Mouse (Mus musculus) hindbrain, embryonic 15.5 days (tissue): ENCODE data around the gene Poc1b. TPM values are rescaled to one million over a fixed set of nuclear protein-coding genes. Genes with fewer than 3 reads are reported as not detected.

ENCODE experiments used
- ATAC-seq: fragments of 200-750 bp; cut with Nextera tagmentation; 2 replicates; pipeline ENCODE4 v1.8.0; 2017; ENCODE audit warnings: low read depth, moderate number of reproducible peaks, moderate TSS enrichment; ENCODE audit not compliant: low FRiP score
- H3K27ac ChIP-seq: fragments of 300-500 bp; sonication (generic); replicated peaks from 2 replicates; pipeline ENCODE4 v1.5.1; 2015; ENCODE audit warnings: mild to moderate bottlenecking, inconsistent platforms
- H3K27me3 ChIP-seq: fragments of 300-500 bp; sonication (generic); 2 replicates; pipeline ENCODE4 v1.6.1; 2015; ENCODE audit warnings: control low read depth, inconsistent platforms
- H3K36me3 ChIP-seq: fragments of 300-500 bp; sonication (generic); 2 replicates; pipeline ENCODE4 v1.6.1; 2015; ENCODE audit warnings: control low read depth, inconsistent platforms
- H3K4me1 ChIP-seq: fragments of 300-500 bp; sonication (generic); replicated peaks from 2 replicates; pipeline ENCODE4 v1.6.1; 2015; ENCODE audit warnings: control low read depth, inconsistent platforms
- H3K4me2 ChIP-seq: fragments of 300-500 bp; sonication (generic); 2 replicates; pipeline ENCODE4 v1.6.1; 2015; ENCODE audit warnings: moderate library complexity, mild to moderate bottlenecking, inconsistent platforms
- H3K4me3 ChIP-seq: fragments of 300-500 bp; sonication (generic); 2 replicates; pipeline ENCODE4 v1.5.1; 2015; ENCODE audit warnings: mild to moderate bottlenecking, inconsistent platforms
- H3K9ac ChIP-seq: fragments of 300-500 bp; sonication (generic); 2 replicates; pipeline ENCODE4 v1.6.1; 2015; ENCODE audit warnings: inconsistent platforms
- H3K9me3 ChIP-seq: fragments of 300-500 bp; sonication (generic); 2 replicates; pipeline ENCODE4 v1.6.1; 2016; ENCODE audit warnings: control low read depth, inconsistent platforms
- WGBS: fragments of 180-500 bp; shearing (Covaris S2); methylation state at CpG from one replicate; pipeline ENCODE4 v1.1.7; 2015; 5-methylcytosine and 5-hydroxymethylcytosine counted together
- polyA plus RNA-seq: library from polyadenylated mRNA; unstranded; fragments of >200 nt; fragmentation: Nextera tagmentation; extraction: Ambion mirVana; gene quantifications from 2 replicates; pipeline ENCODE4 v1.2.1, GENCODE M21; 2015

Gene Poc1b
- polyA plus RNA-seq, 1 experiment from 2014 or later, result 15.4 TPM

DNA sequence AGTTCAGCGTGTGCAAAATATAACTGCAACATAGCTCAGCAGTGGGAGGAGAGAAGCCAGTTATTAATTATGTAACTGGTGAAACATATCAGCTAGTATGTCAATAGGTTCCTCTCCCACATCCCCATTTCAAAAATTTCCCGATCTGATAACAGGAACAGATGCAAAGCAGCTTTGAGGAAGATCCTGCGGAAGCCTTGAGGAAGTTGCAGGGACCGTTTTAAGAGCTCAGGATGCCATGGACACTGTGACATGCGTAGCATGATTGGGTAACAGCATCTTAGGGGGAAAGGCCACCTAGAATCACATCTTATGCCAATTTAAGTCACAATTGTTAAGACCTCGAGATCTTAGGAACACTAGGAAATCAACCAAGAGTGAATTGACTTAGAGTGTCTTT lies 16.9 kb upstream of the Poc1b start:
- ATAC-seq, result no peak
- no peak overlapping the region for H3K27ac ChIP-seq
- no peak overlapping the region for H3K4me3 ChIP-seq
- H3K4me2 ChIP-seq, result no peak overlapping the region
- 82% methylated on average over 6 of the region's 6 CpGs for WGBS
- no peaks in the 10 kb centered on the region for H3K27me3 ChIP-seq
- no peak overlapping the region for H3K9ac ChIP-seq
- H3K9me3 ChIP-seq, result no peaks in the 10 kb centered on the region
- peaks cover 3% of the 10 kb centered on the region; the same call in 1 of the 2 replicates for H3K4me1 ChIP-seq
- no peaks in the 10 kb centered on the region for H3K36me3 ChIP-seq

DNA sequence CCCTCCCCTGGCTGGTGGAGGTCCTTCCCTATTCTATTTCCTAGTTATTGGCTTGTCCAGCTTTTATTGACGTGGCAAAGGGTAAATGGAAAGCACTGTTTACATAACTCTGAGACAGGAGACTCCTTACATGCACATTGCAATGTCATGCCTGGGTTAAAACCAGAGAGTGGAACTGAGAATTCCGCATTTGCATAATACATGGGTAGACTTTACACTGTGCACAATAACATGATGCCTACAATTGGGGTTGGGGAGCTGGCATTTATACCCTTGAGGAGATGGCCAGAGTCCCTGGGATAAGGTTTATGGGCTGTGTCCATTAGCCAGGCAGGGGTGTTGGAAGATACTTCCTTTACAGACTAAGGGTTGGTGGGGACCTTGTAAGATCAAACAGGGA lies 13.5 kb upstream of the Poc1b start:
- WGBS, result 88% methylated on average over 2 of the region's 2 CpGs
- Histone ChIP-seq H3K4me2 (no peak overlapping the region), H3K27me3 (no peaks in the 10 kb centered on the region), H3K27ac (no peak overlapping the region), H3K4me1 (no peaks in the 10 kb centered on the region), H3K9me3 (no peaks in the 10 kb centered on the region), H3K36me3 (no peaks in the 10 kb centered on the region), H3K4me3 (no peak overlapping the region), H3K9ac (no peak overlapping the region)
- ATAC-seq, result no peak

DNA sequence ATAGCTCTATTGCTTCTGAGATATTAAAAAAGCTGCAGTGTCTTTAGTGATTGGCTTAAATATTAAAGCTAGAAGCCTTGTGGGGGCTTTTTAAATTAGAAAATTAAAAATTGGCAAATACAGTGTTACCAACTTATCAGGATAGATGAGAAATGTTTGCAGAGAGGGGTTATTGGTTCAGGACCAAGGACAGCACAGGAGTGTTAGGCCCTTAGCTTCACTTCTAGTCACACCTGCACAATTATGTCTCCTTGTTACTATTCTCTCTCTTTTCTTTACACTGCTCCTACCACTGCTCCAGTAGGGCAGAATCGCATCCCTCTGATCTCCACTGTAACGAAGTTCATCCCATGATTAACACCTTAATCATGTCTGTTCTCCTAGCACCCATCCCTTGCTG lies 11.7 kb upstream of the Poc1b start:
- no peak overlapping the region for H3K4me2 ChIP-seq
- H3K27me3 ChIP-seq, result no peaks in the 10 kb centered on the region
- no peak overlapping the region for H3K27ac ChIP-seq
- H3K4me3 ChIP-seq, result no peak overlapping the region
- H3K9me3 ChIP-seq, result no peaks in the 10 kb centered on the region
- no peaks in the 10 kb centered on the region for H3K36me3 ChIP-seq
- 94% methylated on average over 2 of the region's 2 CpGs for WGBS
- no peak overlapping the region for H3K9ac ChIP-seq
- H3K4me1 ChIP-seq, result no peaks in the 10 kb centered on the region
- no peak for ATAC-seq

DNA sequence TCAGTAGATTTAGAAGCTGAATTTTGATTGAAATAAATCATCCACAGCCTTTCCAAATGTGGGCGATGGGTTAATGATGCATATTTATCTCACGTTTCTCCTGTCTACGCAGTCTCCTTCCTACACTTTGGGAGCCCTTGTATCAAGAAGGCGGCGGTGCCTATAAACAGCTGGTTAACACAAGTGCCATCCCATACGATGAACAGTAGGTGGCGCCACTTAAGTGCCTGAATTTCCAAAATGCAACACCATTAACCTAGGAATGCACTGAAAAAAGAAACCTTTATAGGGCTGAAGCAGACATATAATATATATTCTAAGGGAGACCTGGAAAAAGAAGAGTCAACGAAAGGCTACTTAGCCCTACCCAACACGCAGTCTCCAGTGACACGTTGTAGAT lies 9.5 kb upstream of the Poc1b start:
- WGBS, result 76% methylated on average over 10 of the region's 10 CpGs
- ATAC-seq, result no peak

DNA sequence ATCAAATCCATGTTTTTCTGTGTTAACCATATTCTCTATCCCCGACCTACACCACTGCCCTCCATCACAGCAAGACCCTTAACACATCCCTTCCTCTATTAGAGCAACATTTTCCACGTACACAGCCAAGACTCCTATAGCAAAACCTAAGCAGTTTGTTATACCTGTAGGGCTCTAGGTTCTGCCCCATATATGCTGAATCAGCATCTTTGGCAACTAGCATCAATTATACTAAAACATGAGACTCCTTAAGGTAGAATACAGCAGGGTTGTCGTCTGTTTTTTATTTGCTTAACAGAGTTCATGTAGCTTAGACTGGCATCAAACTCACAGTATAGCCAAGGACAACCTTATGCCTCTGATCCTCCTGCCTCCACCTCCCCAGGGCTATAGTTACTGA lies 1.3 kb upstream of the Poc1b start:
- peak overlapping the region; percentile 89; the same call in 1 of the 2 replicates for H3K4me2 ChIP-seq
- peaks cover 9% of the 10 kb centered on the region; the same call in 1 of the 2 replicates for H3K36me3 ChIP-seq
- no peak overlapping the region for H3K9ac ChIP-seq
- no peaks in the 10 kb centered on the region for H3K9me3 ChIP-seq
- ATAC-seq, result no peak
- peaks cover 30% of the 10 kb centered on the region for H3K4me1 ChIP-seq
- H3K27me3 ChIP-seq, result no peaks in the 10 kb centered on the region
- no peak overlapping the region for H3K27ac ChIP-seq
- H3K4me3 ChIP-seq, result no peak overlapping the region
- 85% methylated on average over 3 of the region's 3 CpGs for WGBS

More for the DNA sequence above, 9.5 kb upstream of the Poc1b start:
- no peaks in the 10 kb centered on the region for H3K4me1 ChIP-seq
- H3K4me3 ChIP-seq, result no peak overlapping the region
- H3K27ac ChIP-seq, result no peak overlapping the region
- H3K4me2 ChIP-seq, result no peak overlapping the region
- no peaks in the 10 kb centered on the region for H3K36me3 ChIP-seq
- H3K9ac ChIP-seq, result no peak overlapping the region
- H3K9me3 ChIP-seq, result no peaks in the 10 kb centered on the region
- no peaks in the 10 kb centered on the region for H3K27me3 ChIP-seq

DNA sequence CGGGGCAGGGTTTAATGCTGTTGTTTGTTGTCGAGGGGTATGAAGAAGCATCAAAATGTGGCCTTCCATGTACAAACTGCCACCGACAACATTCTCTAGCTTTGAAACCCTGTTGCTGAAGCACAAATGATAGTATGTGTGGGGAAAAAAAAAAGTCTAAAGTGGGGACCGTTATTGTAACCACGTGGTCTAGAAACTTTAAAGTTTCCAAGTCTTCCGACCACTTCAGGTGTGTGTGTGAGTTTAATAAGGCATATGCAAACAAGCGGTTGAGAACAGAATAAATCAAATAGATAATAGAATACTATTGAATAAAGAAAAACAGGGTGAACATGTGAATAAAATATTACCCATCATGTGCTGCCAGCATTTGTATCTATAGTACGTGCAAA lies 529 bp upstream of the Poc1b start:
- peak; percentile 2; the same call in 1 of the 2 replicates for ATAC-seq
- Histone ChIP-seq H3K27me3 (no peaks in the 10 kb centered on the region), H3K27ac (peak overlapping the region; percentile 89), H3K36me3 (peaks cover 9% of the 10 kb centered on the region; the same call in 1 of the 2 replicates), H3K4me1 (peaks cover 37% of the 10 kb centered on the region), H3K4me2 (peak overlapping the region; percentile 89), H3K9me3 (no peaks in the 10 kb centered on the region), H3K9ac (peak overlapping the region; percentile 63), H3K4me3 (peak overlapping the region; percentile 64)
- WGBS, result 31% methylated on average over 8 of the region's 8 CpGs

DNA sequence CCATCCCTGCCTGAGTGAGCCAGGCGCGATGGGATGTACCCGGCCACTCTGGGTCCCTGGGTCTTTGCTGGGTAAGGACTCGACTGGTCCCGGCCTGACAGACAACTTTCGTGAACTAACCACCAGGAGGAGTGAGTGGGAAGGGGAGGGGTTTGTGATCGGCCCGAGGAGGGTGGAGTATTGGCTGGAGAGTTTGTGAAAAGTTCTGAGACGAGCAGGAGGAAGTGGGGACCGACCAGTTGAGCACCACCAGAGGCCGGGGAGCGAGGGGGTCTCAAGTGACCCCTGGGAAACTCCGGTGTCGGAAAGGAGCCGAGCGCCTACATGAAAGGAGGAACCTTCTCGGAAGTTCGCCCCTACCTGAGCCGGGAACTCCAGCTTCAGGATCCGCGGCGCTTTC lies 1.1 kb downstream of the Poc1b start, which contains the start of gene Galnt4:
Galnt4 (plus strand) TSS at position 196 of the 400 bp plus-strand sequence.
- peaks cover 9% of the 10 kb centered on the region; the same call in 1 of the 2 replicates for H3K36me3 ChIP-seq
- peak within 1 kb of the TSS; percentile 64 for H3K4me3 ChIP-seq
- peaks cover 49% of the 10 kb centered on the region for H3K4me1 ChIP-seq
- peak; percentile 72 for ATAC-seq
- no peaks in the 10 kb centered on the region for H3K9me3 ChIP-seq
- H3K27me3 ChIP-seq, result no peaks in the 10 kb centered on the region
- H3K9ac ChIP-seq, result peak within 1 kb of the TSS; percentile 63
- H3K4me2 ChIP-seq, result peak within 1 kb of the TSS; percentile 89
- H3K27ac ChIP-seq, result peak within 1 kb of the TSS; percentile 89
- WGBS, result 0% methylated on average over 22 of the region's 22 CpGs

DNA sequence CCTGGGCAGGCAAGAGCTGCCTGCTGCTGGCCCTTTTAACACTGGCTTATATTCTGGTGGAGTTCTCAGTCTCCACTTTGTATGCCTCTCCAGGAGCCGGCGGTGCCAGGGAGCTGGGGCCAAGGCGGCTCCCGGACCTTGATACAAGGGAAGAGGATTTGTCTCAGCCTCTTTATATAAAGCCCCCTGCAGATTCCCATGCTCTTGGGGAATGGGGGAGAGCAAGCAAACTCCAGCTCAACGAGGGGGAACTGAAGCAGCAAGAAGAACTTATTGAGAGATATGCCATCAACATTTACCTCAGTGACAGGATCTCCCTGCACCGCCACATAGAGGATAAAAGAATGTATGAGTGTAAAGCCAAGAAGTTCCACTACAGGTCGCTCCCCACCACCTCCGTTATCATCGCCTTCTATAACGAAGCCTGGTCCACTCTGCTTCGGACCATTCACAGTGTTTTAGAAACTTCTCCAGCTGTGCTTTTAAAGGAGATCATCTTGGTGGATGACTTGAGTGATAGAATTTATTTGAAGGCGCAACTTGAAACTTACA lies 1.7 kb downstream of the Poc1b start:
- ATAC-seq, result no peak
- H3K9ac ChIP-seq, result peak overlapping the region; percentile 63
- H3K27me3 ChIP-seq, result no peaks in the 10 kb centered on the region
- H3K27ac ChIP-seq, result no peak overlapping the region
- H3K36me3 ChIP-seq, result peaks cover 9% of the 10 kb centered on the region; the same call in 1 of the 2 replicates
- H3K4me2 ChIP-seq, result peak overlapping the region; percentile 89
- no peaks in the 10 kb centered on the region for H3K9me3 ChIP-seq
- peak overlapping the region; percentile 64 for H3K4me3 ChIP-seq
- peaks cover 52% of the 10 kb centered on the region for H3K4me1 ChIP-seq
- WGBS, result 38% methylated on average over 12 of the region's 12 CpGs

DNA sequence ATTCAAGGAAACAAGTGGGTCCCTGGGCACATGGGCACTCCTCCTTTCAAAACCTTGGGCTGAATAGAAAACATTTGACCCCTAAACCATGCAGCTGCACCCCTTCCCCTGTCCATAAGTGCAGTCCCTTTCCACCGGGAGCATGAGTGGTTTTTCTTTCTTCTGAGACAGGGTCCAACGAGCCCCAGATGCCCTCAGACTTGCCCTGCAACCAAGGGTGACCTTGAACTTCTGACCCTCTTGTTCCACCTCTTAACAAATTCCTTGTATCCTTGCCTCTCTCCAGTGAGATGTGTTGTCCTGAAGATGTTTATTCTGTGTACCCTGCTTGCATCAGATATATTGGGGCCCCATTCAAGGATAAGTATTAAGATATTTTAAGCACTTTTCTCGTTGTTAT lies 6.7 kb downstream of the Poc1b start:
- H3K9ac ChIP-seq, result no peak overlapping the region
- 57% methylated on average over 3 of the region's 3 CpGs for WGBS
- ATAC-seq, result no peak

DNA sequence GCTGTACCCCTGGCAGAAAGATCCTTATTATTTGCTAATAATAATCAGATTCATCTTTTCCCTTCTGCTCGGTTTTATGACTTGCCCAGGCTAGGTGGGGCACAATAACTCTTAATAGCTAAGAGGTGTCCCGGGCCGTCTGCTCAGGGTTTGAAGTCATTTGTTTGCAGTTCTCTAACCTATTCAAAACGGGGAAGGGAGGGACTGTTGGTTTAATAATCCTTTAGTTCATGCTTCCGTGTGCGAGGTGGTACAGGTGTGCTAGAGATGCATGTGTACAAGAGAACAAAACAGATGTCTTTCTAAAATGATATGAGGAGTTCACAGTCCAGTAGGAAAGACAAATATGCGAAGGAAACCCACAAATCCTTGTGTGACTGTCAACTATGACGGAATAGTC lies 7.5 kb downstream of the Poc1b start:
- Histone ChIP-seq H3K4me3 (no peak overlapping the region), H3K4me2 (no peak overlapping the region), H3K4me1 (peaks cover 26% of the 10 kb centered on the region), H3K27me3 (no peaks in the 10 kb centered on the region), H3K9me3 (no peaks in the 10 kb centered on the region), H3K9ac (no peak overlapping the region), H3K27ac (no peak overlapping the region), H3K36me3 (peaks cover 9% of the 10 kb centered on the region; the same call in 1 of the 2 replicates)
- WGBS, result 88% methylated on average over 8 of the region's 8 CpGs
- no peak for ATAC-seq

More for the DNA sequence above, 6.7 kb downstream of the Poc1b start:
- Histone ChIP-seq H3K9me3 (no peaks in the 10 kb centered on the region), H3K4me1 (peaks cover 33% of the 10 kb centered on the region), H3K27ac (no peak overlapping the region), H3K27me3 (no peaks in the 10 kb centered on the region), H3K4me3 (no peak overlapping the region), H3K4me2 (no peak overlapping the region), H3K36me3 (peaks cover 9% of the 10 kb centered on the region; the same call in 1 of the 2 replicates)

DNA sequence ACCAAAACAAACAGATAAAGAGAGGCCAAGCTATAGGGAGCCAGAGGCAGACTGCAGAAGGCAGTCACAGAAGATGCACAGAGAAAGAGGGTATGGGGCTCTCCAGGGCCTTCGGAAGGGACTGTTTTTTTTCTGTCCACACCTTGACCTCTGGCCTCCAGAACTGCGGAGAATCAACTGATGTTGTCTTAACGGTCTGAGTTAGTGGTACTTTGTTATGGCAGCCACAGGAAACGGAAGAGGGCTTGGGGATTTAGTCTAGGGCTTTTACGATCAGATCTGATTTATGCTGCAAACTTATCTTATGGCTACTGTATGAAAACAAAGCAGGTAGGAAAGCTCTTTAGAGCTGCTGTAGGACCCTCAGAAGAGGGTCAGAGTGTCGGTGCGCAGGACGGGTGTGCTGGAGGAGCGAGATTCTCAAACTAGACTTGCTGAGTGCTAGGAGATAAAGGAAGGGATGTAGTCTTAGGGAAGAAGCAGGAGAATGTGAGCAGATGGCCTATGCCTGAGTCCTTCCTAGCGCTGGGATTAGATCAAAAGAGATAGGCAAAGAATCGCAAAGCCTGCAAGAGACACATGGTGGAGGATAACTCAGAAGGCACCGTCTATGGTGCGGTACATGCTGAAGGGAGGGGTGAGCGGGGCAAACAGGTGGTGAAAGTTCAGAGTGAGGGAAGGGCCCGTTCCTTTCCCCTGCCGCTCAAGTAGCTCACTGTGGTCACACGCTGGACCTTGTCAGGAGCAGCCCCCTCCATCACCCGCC lies 8.8 kb downstream of the Poc1b start:
- no peak for ATAC-seq
- no peaks in the 10 kb centered on the region for H3K9me3 ChIP-seq
- no peak overlapping the region for H3K4me2 ChIP-seq
- no peak overlapping the region for H3K4me3 ChIP-seq
- WGBS, result 67% methylated on average over 18 of the region's 18 CpGs
- no peak overlapping the region for H3K27ac ChIP-seq
- no peak overlapping the region for H3K9ac ChIP-seq
- no peaks in the 10 kb centered on the region for H3K27me3 ChIP-seq
- peaks cover 23% of the 10 kb centered on the region for H3K4me1 ChIP-seq
- no peaks in the 10 kb centered on the region for H3K36me3 ChIP-seq

DNA sequence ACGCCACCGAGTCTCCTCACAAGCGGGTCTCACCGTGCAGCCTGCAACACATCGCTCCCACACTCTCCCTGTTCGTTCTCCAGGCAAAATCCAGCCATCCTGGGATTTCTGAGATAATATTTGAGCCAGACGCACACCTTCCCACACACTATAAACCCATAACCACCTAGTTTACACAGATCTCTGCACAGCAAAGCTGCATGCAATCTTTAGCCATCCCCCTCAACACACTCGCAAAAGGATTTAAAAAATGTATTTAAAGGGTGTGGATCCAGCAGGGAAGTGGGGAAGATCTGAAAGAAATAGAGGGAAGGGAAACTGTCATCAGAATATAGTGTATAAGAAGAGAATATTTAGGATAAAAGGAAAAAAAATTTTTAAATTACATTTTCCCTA lies 9.4 kb downstream of the Poc1b start:
- Histone ChIP-seq H3K4me3 (no peak overlapping the region), H3K9me3 (no peaks in the 10 kb centered on the region), H3K36me3 (no peaks in the 10 kb centered on the region), H3K9ac (no peak overlapping the region), H3K27me3 (no peaks in the 10 kb centered on the region), H3K27ac (no peak overlapping the region), H3K4me1 (peaks cover 17% of the 10 kb centered on the region), H3K4me2 (no peak overlapping the region)
- 74% methylated on average over 8 of the region's 8 CpGs for WGBS
- no peak for ATAC-seq
